Mouse (Mus musculus): ENCODE data around the gene Ftl1.

DNA sequence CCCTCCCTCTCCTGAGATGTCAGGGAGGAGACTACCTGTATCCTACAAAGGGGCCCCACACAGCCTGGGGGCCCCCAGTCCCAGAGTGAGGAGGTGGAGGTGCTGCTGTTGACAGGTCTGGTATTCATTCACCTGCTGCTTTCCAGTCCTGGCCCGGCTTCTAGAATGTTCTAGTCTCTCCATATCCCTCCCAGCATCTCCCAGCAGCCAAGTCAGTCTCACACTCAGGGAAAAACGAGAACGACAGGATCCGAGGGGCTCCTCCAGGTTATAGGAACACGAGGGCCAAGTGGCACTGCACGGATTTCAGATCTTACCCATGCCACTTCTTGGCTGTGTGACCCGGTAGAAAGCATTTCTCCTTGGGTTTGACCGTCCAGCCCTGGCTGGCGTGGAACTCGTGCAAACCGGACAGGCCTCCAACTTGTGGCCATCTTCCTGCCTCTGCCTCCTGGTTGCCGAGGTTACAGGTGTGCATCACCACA lies 44.9 kb downstream of the Ftl1 start:
- TF ChIP-seq CHD2 (IDR thresholded peaks at IDR 0.05; ENCODE audit: low read length) = no peak
- TF ChIP-seq POLR2A (IDR thresholded peaks at IDR 0.05; ENCODE audit: low read depth, low read length) = no peak
- no peak for TF ChIP-seq CTCF (conservative IDR thresholded peaks at IDR 0.05 in 1 of 2, IDR thresholded peaks at IDR 0.05 in 1 of 2; ENCODE audit: low read depth in 2 of 2, low read length in 2 of 2)
- no peak for TF ChIP-seq EP300 (IDR thresholded peaks at IDR 0.05; ENCODE audit: low read length)
- TF ChIP-seq MAX (IDR thresholded peaks at IDR 0.05; ENCODE audit: low read length) = no peak
- no peak for TF ChIP-seq ZNF384 (IDR thresholded peaks at IDR 0.05; ENCODE audit: low read depth, low read length)
- no peak for TF ChIP-seq KAT2A (IDR thresholded peaks at IDR 0.05; ENCODE audit: insufficient replicate concordance, low read length)
- no peak for TF ChIP-seq TBP (conservative IDR thresholded peaks at IDR 0.05; ENCODE audit: low read depth, low read length)
- TF ChIP-seq JUN (IDR thresholded peaks at IDR 0.05; ENCODE audit: insufficient read depth, low read depth, low read length) = no peak
- TF ChIP-seq ZMIZ1 (IDR thresholded peaks at IDR 0.05; ENCODE audit: low read depth, low read length) = no peak
- no peak for TF ChIP-seq ELF1 (IDR thresholded peaks at IDR 0.05; ENCODE audit: low read depth, low read length)

All from CH12.LX (cell line).